Mouse (Mus musculus) liver, adult 2 months (tissue): ENCODE results near the gene Cdk14.

Source experiments
- CTCF ChIP-seq: fragments of 200-500 bp; IDR thresholded peaks from 2 replicates; pipeline ENCODE4 v1.5.1; 2011; ENCODE audit warnings: low read depth, low read length, control low read depth
- POLR2A ChIP-seq: fragments of 200-500 bp; IDR thresholded peaks from 2 replicates; pipeline ENCODE4 v1.6.1; 2011; ENCODE audit warnings: low read length, control low read depth; ENCODE audit not compliant: insufficient read depth; ENCODE audit errors: extremely low read depth

- TF ChIP-seq CTCF = no peak
- TF ChIP-seq POLR2A = no peak
Measured at GRCm38 (mm10) chr5:5185987-5186742, 233.9 kb downstream of the Cdk14 start.
